Mouse (Mus musculus): ENCODE measurements around the gene Rtl10. TPM values are rescaled to one million over a fixed set of nuclear protein-coding genes. Genes with fewer than 3 reads are reported as not detected.
"Not testable (repeated sequence)": the region's sequence is repeated elsewhere in the genome, so short reads cannot be mapped to it uniquely, and the experiment has no call there.

Gene Rtl10
- polyA plus RNA-seq, 1 experiment = 11.5 TPM

GRCm38 (mm10) chr16:18513508-18513907 lies 14.8 kb downstream of the Rtl10 start:
- Histone ChIP-seq H3K4me3 (ENCODE audit: low read depth, low read length) (no peak overlapping the region), H3K9ac (ENCODE audit: low read depth, poor library complexity, severe bottlenecking) (no peak overlapping the region), H3K9me3 (replicated peaks; ENCODE audit: control insufficient read depth, insufficient read depth, low read length, poor library complexity, severe bottlenecking) (no peaks in the 10 kb centered on the region), H3K4me1 (ENCODE audit: control insufficient read depth, insufficient read depth, low read length) (no peaks in the 10 kb centered on the region), H3K27ac (ENCODE audit: insufficient read depth, low read length) (no peak overlapping the region), H3K36me3 (ENCODE audit: control insufficient read depth, insufficient read depth, low read length, poor library complexity, severe bottlenecking) (no peaks in the 10 kb centered on the region), H3K27me3 (ENCODE audit: control insufficient read depth, insufficient read depth, low read length, poor library complexity, severe bottlenecking) (no peaks in the 10 kb centered on the region)
- TF ChIP-seq POLR2A (IDR thresholded peaks at IDR 0.05; ENCODE audit: insufficient read depth, low read length) (no peak), EP300 (IDR thresholded peaks at IDR 0.05; ENCODE audit: insufficient read depth, low read depth, low read length) (no peak), CTCF (IDR thresholded peaks at IDR 0.05; ENCODE audit: low read depth, low read length) (no peak)

DNA sequence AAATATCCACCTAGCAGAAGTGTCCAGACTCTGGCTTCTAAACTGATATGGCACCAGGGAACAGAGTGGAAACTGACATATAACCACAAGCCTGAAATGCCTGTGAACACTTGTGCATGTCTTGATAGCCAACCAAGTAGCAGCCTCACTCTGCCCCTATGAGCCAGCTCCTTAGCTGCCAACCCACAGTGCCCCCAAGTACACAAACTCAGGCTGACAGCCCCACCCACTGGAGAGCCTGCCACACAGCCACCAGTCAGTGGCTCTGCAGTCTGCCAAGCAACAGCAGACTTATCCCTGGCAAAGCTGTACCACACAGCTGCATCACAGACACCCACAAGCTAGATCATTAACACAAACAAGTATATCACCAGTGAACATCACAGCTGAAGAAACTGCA lies 19.4 kb downstream of the Rtl10 start:
- Histone ChIP-seq H3K9me3 (replicated peaks; ENCODE audit: control insufficient read depth, insufficient read depth, low read length, poor library complexity, severe bottlenecking) (no peaks in the 10 kb centered on the region), H3K27me3 (ENCODE audit: control insufficient read depth, insufficient read depth, low read length, poor library complexity, severe bottlenecking) (no peaks in the 10 kb centered on the region), H3K36me3 (ENCODE audit: control insufficient read depth, insufficient read depth, low read length, poor library complexity, severe bottlenecking) (no peaks in the 10 kb centered on the region), H3K9ac (ENCODE audit: low read depth, poor library complexity, severe bottlenecking) (no peak overlapping the region), H3K27ac (ENCODE audit: insufficient read depth, low read length) (no peak overlapping the region), H3K4me1 (ENCODE audit: control insufficient read depth, insufficient read depth, low read length) (no peaks in the 10 kb centered on the region), H3K4me3 (ENCODE audit: low read depth, low read length) (no peak overlapping the region)
- TF ChIP-seq POLR2A (IDR thresholded peaks at IDR 0.05; ENCODE audit: insufficient read depth, low read length) (no peak), CTCF (IDR thresholded peaks at IDR 0.05; ENCODE audit: low read depth, low read length) (no peak), EP300 (IDR thresholded peaks at IDR 0.05; ENCODE audit: insufficient read depth, low read depth, low read length) (no peak)

DNA sequence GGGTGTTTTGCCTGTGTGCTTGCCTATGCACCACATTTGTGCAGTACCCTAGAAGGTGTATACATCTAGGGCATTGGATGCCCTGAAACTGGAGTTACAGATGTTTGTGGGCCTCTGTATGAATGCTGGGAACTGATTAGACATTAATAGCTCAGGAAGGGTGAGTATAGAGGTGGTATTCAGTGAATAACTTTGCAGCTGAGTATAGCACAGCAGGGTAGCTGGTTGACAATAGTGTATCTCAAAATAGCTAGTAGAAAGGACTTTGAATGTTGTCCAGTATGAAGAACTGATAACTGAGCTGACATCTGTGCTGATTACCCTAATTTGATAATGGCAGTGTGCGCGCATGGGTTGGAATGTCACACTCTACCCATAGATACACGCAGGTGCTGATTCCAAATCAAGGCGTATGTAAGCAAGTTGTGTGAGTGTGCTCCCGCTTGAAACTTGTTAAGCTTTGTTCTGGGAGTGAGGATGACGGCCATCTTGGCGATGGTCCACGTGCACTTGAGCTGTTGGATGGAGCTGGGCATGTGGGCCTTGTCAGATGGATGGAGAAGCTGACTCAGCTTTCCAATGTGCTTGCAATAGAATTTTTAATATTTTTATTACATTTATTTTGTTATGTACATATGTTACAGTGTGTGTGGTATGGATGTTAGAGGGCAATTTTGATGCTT lies 25.0 kb downstream of the Rtl10 start:
- Histone ChIP-seq H3K9me3 (replicated peaks; ENCODE audit: control insufficient read depth, insufficient read depth, low read length, poor library complexity, severe bottlenecking) (no peaks in the 10 kb centered on the region), H3K36me3 (ENCODE audit: control insufficient read depth, insufficient read depth, low read length, poor library complexity, severe bottlenecking) (no peaks in the 10 kb centered on the region), H3K4me3 (ENCODE audit: low read depth, low read length) (no peak overlapping the region), H3K27ac (ENCODE audit: insufficient read depth, low read length) (no peak overlapping the region), H3K27me3 (ENCODE audit: control insufficient read depth, insufficient read depth, low read length, poor library complexity, severe bottlenecking) (no peaks in the 10 kb centered on the region), H3K4me1 (ENCODE audit: control insufficient read depth, insufficient read depth, low read length) (no peaks in the 10 kb centered on the region), H3K9ac (ENCODE audit: low read depth, poor library complexity, severe bottlenecking) (no peak overlapping the region)
- TF ChIP-seq EP300 (IDR thresholded peaks at IDR 0.05; ENCODE audit: insufficient read depth, low read depth, low read length) = no peak
- TF ChIP-seq POLR2A (IDR thresholded peaks at IDR 0.05; ENCODE audit: insufficient read depth, low read length) = no peak
- no peak for TF ChIP-seq CTCF (IDR thresholded peaks at IDR 0.05; ENCODE audit: low read depth, low read length)

DNA sequence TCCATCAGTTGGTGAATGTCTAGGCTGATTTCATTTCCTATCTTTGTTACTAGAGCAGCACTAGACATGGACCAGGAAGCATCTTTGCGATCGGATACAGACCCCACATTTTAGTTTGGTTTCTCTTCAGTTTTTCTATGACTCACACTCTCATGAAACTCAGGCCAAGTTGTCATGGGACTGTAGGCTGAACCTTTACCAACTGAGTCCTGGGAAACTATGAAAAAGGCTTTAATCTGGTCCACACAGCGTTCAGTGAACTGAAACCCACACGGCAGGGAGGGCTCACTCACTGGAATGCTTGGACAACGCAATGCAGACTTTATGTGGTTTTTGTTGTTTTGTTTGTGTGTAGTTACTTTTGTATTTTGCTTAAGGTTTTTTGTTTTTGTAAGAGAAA lies 30.0 kb downstream of the Rtl10 start:
- H3K4me3 ChIP-seq (ENCODE audit: low read depth, low read length) = no peak overlapping the region
- TF ChIP-seq CTCF (IDR thresholded peaks at IDR 0.05; ENCODE audit: low read depth, low read length) (no peak), POLR2A (IDR thresholded peaks at IDR 0.05; ENCODE audit: insufficient read depth, low read length) (no peak), EP300 (IDR thresholded peaks at IDR 0.05; ENCODE audit: insufficient read depth, low read depth, low read length) (no peak)
- H3K27me3 ChIP-seq (ENCODE audit: control insufficient read depth, insufficient read depth, low read length, poor library complexity, severe bottlenecking) = no peaks in the 10 kb centered on the region
- no peaks in the 10 kb centered on the region for H3K36me3 ChIP-seq (ENCODE audit: control insufficient read depth, insufficient read depth, low read length, poor library complexity, severe bottlenecking)
- H3K4me1 ChIP-seq (ENCODE audit: control insufficient read depth, insufficient read depth, low read length) = no peaks in the 10 kb centered on the region
- H3K9me3 ChIP-seq (replicated peaks; ENCODE audit: control insufficient read depth, insufficient read depth, low read length, poor library complexity, severe bottlenecking) = no peaks in the 10 kb centered on the region
- no peak overlapping the region for H3K27ac ChIP-seq (ENCODE audit: insufficient read depth, low read length)
- H3K9ac ChIP-seq (ENCODE audit: low read depth, poor library complexity, severe bottlenecking) = no peak overlapping the region

DNA sequence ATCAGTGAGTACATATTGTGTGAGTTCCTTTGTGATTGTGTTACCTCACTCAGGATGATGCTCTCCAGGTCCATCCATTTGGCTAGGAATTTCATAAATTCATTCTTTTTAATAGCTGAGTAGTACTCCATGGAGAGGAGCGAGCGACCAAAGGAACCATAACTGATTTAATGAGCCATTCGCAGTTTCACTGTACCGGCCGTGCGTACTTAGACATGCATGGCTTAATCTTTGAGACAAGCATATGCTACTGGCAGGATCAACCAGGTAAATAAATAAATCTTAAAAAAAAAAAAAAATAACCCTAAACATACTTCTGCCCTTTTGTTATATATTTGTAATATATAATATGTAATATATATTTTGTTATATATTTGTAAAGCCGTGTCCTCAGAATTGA lies 34.4 kb downstream of the Rtl10 start:
- not testable (repeated sequence) for H3K9me3 ChIP-seq (replicated peaks; ENCODE audit: control insufficient read depth, insufficient read depth, low read length, poor library complexity, severe bottlenecking); H3K4me1 ChIP-seq (ENCODE audit: control insufficient read depth, insufficient read depth, low read length); H3K27ac ChIP-seq (ENCODE audit: insufficient read depth, low read length); H3K27me3 ChIP-seq (ENCODE audit: control insufficient read depth, insufficient read depth, low read length, poor library complexity, severe bottlenecking); H3K4me3 ChIP-seq (ENCODE audit: low read depth, low read length); H3K9ac ChIP-seq (ENCODE audit: low read depth, poor library complexity, severe bottlenecking); H3K36me3 ChIP-seq (ENCODE audit: control insufficient read depth, insufficient read depth, low read length, poor library complexity, severe bottlenecking)

- TF ChIP-seq CTCF (IDR thresholded peaks at IDR 0.05; ENCODE audit: low read depth, low read length) (no peak), POLR2A (IDR thresholded peaks at IDR 0.05; ENCODE audit: insufficient read depth, low read length) (no peak), EP300 (IDR thresholded peaks at IDR 0.05; ENCODE audit: insufficient read depth, low read depth, low read length) (no peak)
- Histone ChIP-seq H3K27ac (ENCODE audit: insufficient read depth, low read length) (no peak overlapping the region), H3K36me3 (ENCODE audit: control insufficient read depth, insufficient read depth, low read length, poor library complexity, severe bottlenecking) (no peaks in the 10 kb centered on the region), H3K9ac (ENCODE audit: low read depth, poor library complexity, severe bottlenecking) (no peak overlapping the region), H3K9me3 (replicated peaks; ENCODE audit: control insufficient read depth, insufficient read depth, low read length, poor library complexity, severe bottlenecking) (no peaks in the 10 kb centered on the region), H3K4me1 (ENCODE audit: control insufficient read depth, insufficient read depth, low read length) (no peaks in the 10 kb centered on the region), H3K27me3 (ENCODE audit: control insufficient read depth, insufficient read depth, low read length, poor library complexity, severe bottlenecking) (no peaks in the 10 kb centered on the region), H3K4me3 (ENCODE audit: low read depth, low read length) (no peak overlapping the region)
Observed at GRCm38 (mm10) chr16:18537407-18537990, 38.8 kb downstream of the Rtl10 start.
